Mouse (Mus musculus) heart, embryonic 14.5 days (tissue): ENCODE results near the gene Mgat2. TPM values are rescaled to one million over a fixed set of nuclear protein-coding genes. Genes with fewer than 3 reads are reported as not detected.
A peak's percentile ranks its signal among the peaks of the same experiment; 100 is the strongest.

Source experiments
- ATAC-seq: fragments of 200-750 bp; cut with Nextera tagmentation; 2 replicates; pipeline ENCODE4 v1.8.0; 2017; ENCODE audit warnings: low read depth, moderate TSS enrichment; ENCODE audit not compliant: insufficient number of reproducible peaks, insufficient read depth, low FRiP score
- H3K27ac ChIP-seq, 2 experiments: fragments of 200-500 bp in 1 of 2; fragments of 300-500 bp in 1 of 2; sonication (generic) in 1 of 2; replicated peaks in 1 of 2; 2 replicates each; pipeline ENCODE4 v1.5.1; 2012 to 2014; ENCODE audit warnings: low read depth in 2 of 2, low read length in 2 of 2, control low read depth in 1 of 2, mild to moderate bottlenecking in 1 of 2, mixed read lengths in 1 of 2; ENCODE audit not compliant: control insufficient read depth in 1 of 2, insufficient read depth in 1 of 2
- H3K27me3 ChIP-seq: fragments of 300-500 bp; sonication (generic); 2 replicates; pipeline ENCODE4 v1.6.1; 2014; ENCODE audit warnings: mild to moderate bottlenecking, low read length, control low read depth; ENCODE audit not compliant: control insufficient read depth, insufficient read depth
- H3K36me3 ChIP-seq: fragments of 300-500 bp; sonication (generic); 2 replicates; pipeline ENCODE4 v1.6.1; 2014; ENCODE audit warnings: mild to moderate bottlenecking, control low read depth, low read length, mixed read lengths; ENCODE audit not compliant: control insufficient read depth, insufficient read depth
- H3K4me1 ChIP-seq, 2 experiments: fragments of 200-500 bp in 1 of 2; fragments of 300-500 bp in 1 of 2; sonication (generic) in 1 of 2; 2 replicates each; pipeline ENCODE4 v1.6.1; 2012 to 2014; ENCODE audit warnings: low read length in 2 of 2, control low read depth in 1 of 2, mixed read lengths in 1 of 2; ENCODE audit not compliant: control insufficient read depth in 2 of 2, insufficient read depth in 2 of 2
- H3K4me2 ChIP-seq: fragments of 300-500 bp; sonication (generic); 2 replicates; pipeline ENCODE4 v1.6.1; 2014; ENCODE audit warnings: mild to moderate bottlenecking, low read length
- H3K4me3 ChIP-seq, 2 experiments: fragments of 200-500 bp in 1 of 2; fragments of 300-500 bp in 1 of 2; sonication (generic) in 1 of 2; 2 replicates each; pipeline ENCODE4 v1.5.1; 2012 to 2014; ENCODE audit warnings: low read length in 2 of 2, mild to moderate bottlenecking in 2 of 2, control low read depth in 1 of 2, low read depth in 1 of 2, moderate library complexity in 1 of 2; ENCODE audit not compliant: control insufficient read depth in 1 of 2, insufficient read depth in 1 of 2
- H3K9ac ChIP-seq: fragments of 300-500 bp; sonication (generic); 2 replicates; pipeline ENCODE4 v1.6.1; 2014; ENCODE audit warnings: mild to moderate bottlenecking, low read length
- H3K9me3 ChIP-seq: fragments of 300-500 bp; sonication (generic); 2 replicates; pipeline ENCODE4 v1.6.1; 2016; ENCODE audit warnings: low read length, control low read depth; ENCODE audit not compliant: control insufficient read depth
- WGBS: fragments of 180-500 bp; shearing (Covaris S2); extraction: QIAGEN DNeasy Blood & Tissue Kit; methylation state at CpG from one replicate; pipeline ENCODE4 v1.1.7; 2014; 5-methylcytosine and 5-hydroxymethylcytosine counted together
- polyA plus RNA-seq: library from polyadenylated mRNA; unstranded; fragments of >200 nt; fragmentation: Nextera tagmentation; extraction: Ambion mirVana; gene quantifications from 2 replicates; pipeline ENCODE4 v1.2.1, GENCODE M21; 2014

Mgat2 gene
- polyA plus RNA-seq, 1 experiment from 2014 or later, result 44.6 TPM

- no peak overlapping the region for H3K4me2 ChIP-seq
- WGBS, result 91% methylated on average over 5 of the region's 5 CpGs
- no peaks in the 10 kb centered on the region for H3K9me3 ChIP-seq
- H3K27me3 ChIP-seq, result no peaks in the 10 kb centered on the region
- H3K4me1 ChIP-seq, result peaks cover 0 to 16% of the 10 kb centered on the region in 2 experiments; a peak in 2 of 4 replicates
- no peak overlapping the region for H3K4me3 ChIP-seq
- peaks cover 46% of the 10 kb centered on the region for H3K36me3 ChIP-seq
- H3K9ac ChIP-seq, result no peak overlapping the region
- no peak for ATAC-seq
- H3K27ac ChIP-seq, result no peak overlapping the region
Measured at GRCm38 (mm10) chr12:69191396-69191795, 7.4 kb downstream of the Mgat2 start.

DNA sequence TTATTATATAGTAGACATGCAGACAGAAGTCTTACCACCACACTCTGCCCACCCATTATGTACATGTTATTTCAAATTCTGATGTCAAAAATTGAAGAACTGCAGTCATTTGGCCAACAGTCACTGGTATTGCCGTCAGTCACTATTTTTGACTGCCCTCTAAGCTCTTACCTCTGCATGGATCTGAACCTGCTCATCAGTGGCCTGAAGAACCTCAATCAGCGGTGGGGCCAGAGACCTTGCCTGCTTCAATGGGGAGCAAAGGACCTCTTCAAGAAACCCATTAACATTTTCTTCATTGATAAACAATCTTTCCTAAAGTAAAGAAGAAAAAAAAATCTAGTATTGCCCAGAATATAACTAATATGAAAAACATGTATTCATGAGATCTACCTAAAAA, 8.7 kb downstream of the Mgat2 start:
- Histone ChIP-seq H3K27ac (no peak overlapping the region), H3K4me2 (no peak overlapping the region), H3K9ac (no peak overlapping the region), H3K4me3 (no peak overlapping the region), H3K27me3 (no peaks in the 10 kb centered on the region), H3K36me3 (peaks cover 41% of the 10 kb centered on the region), H3K9me3 (no peaks in the 10 kb centered on the region), H3K4me1 (peaks cover 0 to 9% of the 10 kb centered on the region in 2 experiments; a peak in 2 of 4 replicates)
- no peak for ATAC-seq
- WGBS, result 84% methylated on average over 2 of the region's 2 CpGs

DNA sequence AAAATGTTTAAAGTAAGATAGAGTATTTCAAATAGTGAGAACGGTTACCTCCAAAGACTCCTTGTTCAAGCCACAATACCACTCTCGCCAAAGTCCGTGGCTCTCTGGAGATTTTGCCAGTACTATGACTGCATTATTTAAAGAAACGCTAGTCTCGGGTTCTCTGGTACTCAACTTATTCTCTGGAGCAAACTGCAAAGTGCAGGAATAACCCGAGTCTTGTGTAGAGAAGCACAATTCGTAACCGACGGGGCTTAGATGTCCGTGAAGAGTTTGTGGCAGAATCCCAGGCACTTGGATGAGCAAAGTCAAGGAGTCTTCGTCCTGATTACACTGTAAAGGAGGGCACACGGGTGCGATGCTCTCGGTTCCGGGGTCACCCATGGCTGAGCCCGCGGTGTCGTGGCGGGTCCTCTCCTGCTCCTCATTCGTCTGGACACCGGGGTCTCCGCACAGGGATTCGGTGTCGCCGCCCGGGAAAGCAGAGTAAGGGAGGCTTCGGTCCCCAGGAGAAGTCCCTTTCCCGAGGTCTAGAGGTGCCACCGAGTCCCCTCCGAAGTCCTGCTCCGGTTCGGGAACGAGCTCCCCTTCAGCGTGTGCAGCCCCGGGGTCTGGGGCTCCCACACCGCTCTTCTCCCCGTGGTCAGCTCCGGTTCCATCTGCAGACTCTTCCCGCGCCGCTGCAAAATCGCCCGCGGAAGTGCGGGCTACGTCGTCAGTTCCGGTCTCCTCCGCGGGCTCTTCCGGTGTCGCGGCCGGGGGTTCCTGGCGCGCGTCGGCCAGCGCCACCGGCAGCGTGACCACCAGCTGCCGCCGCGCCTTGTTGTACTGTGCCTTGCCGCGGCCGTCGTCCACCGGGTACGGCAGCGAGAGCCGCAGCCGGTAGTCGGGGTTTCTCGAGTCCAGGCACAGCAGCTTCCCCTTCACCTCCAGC, 12.8 kb downstream of the Mgat2 start, which contains the start of gene Gm49383:
Gene Gm49383 (minus strand): TSS at position 661 of the 934 bp plus-strand sequence.
- peak within 1 kb of the TSS; percentile 94 for H3K4me2 ChIP-seq
- H3K27ac ChIP-seq, result peak within 1 kb of the TSS; percentile 87 to 93
- H3K9me3 ChIP-seq, result no peaks in the 10 kb centered on the region
- no peaks in the 10 kb centered on the region for H3K27me3 ChIP-seq
- under 1% methylated on average over 75 of the region's 75 CpGs for WGBS
- peaks cover 0 to 19% of the 10 kb centered on the region in 2 experiments; a peak in 3 of 4 replicates for H3K4me1 ChIP-seq
- H3K9ac ChIP-seq, result peak within 1 kb of the TSS; percentile 92
- peak; percentile 67 for ATAC-seq
- peaks cover 35% of the 10 kb centered on the region for H3K36me3 ChIP-seq
- peak within 1 kb of the TSS; percentile 74 to 98 for H3K4me3 ChIP-seq

GRCm38 (mm10) chr12:69197378-69198163, 13.6 kb downstream of the Mgat2 start:
- Histone ChIP-seq H3K4me3 (peak overlapping the region; percentile 74 to 98), H3K4me2 (peak overlapping the region; percentile 94), H3K27ac (peak overlapping the region; percentile 87 to 93), H3K36me3 (peaks cover 40% of the 10 kb centered on the region), H3K27me3 (no peaks in the 10 kb centered on the region), H3K9me3 (no peaks in the 10 kb centered on the region), H3K4me1 (peaks cover 0 to 19% of the 10 kb centered on the region in 2 experiments; a peak in 3 of 4 replicates), H3K9ac (peak overlapping the region; percentile 92)
- WGBS, result under 1% methylated on average over 94 of the region's 94 CpGs
- peak; percentile 69 for ATAC-seq

DNA sequence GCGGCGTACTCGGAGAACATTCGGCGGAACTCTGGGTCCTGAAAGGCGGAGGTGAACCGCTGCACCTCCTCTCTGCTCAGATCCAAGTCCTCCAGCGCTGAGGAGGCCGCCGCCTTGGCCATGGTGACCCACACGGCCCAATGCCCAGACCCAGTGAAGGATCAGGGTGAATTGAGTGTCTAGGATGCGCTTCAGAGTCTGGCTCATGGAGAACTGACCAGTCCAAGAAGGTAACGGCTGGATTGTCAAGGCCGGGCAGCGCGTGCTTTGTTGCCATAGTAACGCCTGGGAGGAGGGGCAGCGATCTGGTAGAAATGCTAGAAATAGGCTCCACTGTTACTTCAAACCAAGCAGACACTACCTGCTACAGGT, 14.2 kb downstream of the Mgat2 start, which contains the start of gene Dnaaf2:
Gene Dnaaf2 (minus strand): TSS at position 266 of the 372 bp plus-strand sequence.
- H3K4me1 ChIP-seq, result peaks cover 0 to 19% of the 10 kb centered on the region in 2 experiments; a peak in 3 of 4 replicates
- H3K27ac ChIP-seq, result peak within 1 kb of the TSS; percentile 87 to 93
- H3K4me2 ChIP-seq, result peak within 1 kb of the TSS; percentile 94
- H3K9ac ChIP-seq, result peak within 1 kb of the TSS; percentile 92
- peaks cover 40% of the 10 kb centered on the region for H3K36me3 ChIP-seq
- ATAC-seq, result peak; percentile 8; the same call in 1 of the 2 replicates
- H3K9me3 ChIP-seq, result no peaks in the 10 kb centered on the region
- peak within 1 kb of the TSS; percentile 74 to 98 for H3K4me3 ChIP-seq
- no peaks in the 10 kb centered on the region for H3K27me3 ChIP-seq
- WGBS, result 1% methylated on average over 18 of the region's 18 CpGs

- peaks cover 44% of the 10 kb centered on the region for H3K36me3 ChIP-seq
- ATAC-seq, result no peak
- peak overlapping the region; percentile 94 for H3K4me2 ChIP-seq
- H3K27ac ChIP-seq, result no peak overlapping the region
- peak overlapping the region; percentile 92 for H3K9ac ChIP-seq
- peaks cover 0 to 19% of the 10 kb centered on the region in 2 experiments; a peak in 3 of 4 replicates for H3K4me1 ChIP-seq
- no peak overlapping the region for H3K4me3 ChIP-seq
- H3K9me3 ChIP-seq, result no peaks in the 10 kb centered on the region
- no peaks in the 10 kb centered on the region for H3K27me3 ChIP-seq
Measured at GRCm38 (mm10) chr12:69198985-69199384, 15.0 kb downstream of the Mgat2 start.
